In genomic region chr6:137138822-137139221, GRCm38 (mm10) we compare ENCODE assay signal across 15 mouse cellular contexts. TPM values are rescaled to one million over a fixed set of nuclear protein-coding genes. Genes with fewer than 3 reads are reported as not detected.
"Had no signal": no experiment of that assay in that cellular context is flagged by ENCODE, and none has a peak within 500 bp of the region (broad histone marks: within the 10 kb centered on the region; RNA-seq: fewer than 3 reads in every experiment).

No protein-coding gene starts in this region.

- H3K27me3 ChIP-seq: limb, embryonic 15.5 days; liver, embryonic 13.5 days; neural tube, embryonic 12.5 days had no signal

- H3K4me2 ChIP-seq: limb, embryonic 15.5 days; liver, embryonic 13.5 days; midbrain, embryonic 13.5 days; neural tube, embryonic 12.5 days had no signal

- H3K27ac ChIP-seq: limb, embryonic 15.5 days; liver, embryonic 13.5 days; midbrain, embryonic 13.5 days; neural tube, embryonic 12.5 days had no signal

- DNase-seq: kidney, postnatal 36 days; layer of hippocampus, adult 9-11 months; layer of hippocampus, postnatal 36 days; liver, embryonic 13.5 days; lung, adult 18-20 months; lung, postnatal 36 days; retina, postnatal 1 day; right cerebral cortex, postnatal 4 days; spleen, adult 18-20 months had no signal

- H3K9ac ChIP-seq: limb, embryonic 15.5 days; liver, embryonic 13.5 days; midbrain, embryonic 13.5 days; neural tube, embryonic 12.5 days had no signal

- ATAC-seq: intestine, embryonic 16.5 days; midbrain, embryonic 13.5 days had no signal

- H3K4me3 ChIP-seq: limb, embryonic 15.5 days; liver, embryonic 13.5 days; midbrain, embryonic 13.5 days; neural tube, embryonic 12.5 days had no signal

- H3K9me3 ChIP-seq: limb, embryonic 15.5 days; liver, embryonic 13.5 days; midbrain, embryonic 13.5 days; neural tube, embryonic 12.5 days had no signal

- H3K36me3 ChIP-seq: limb, embryonic 15.5 days; liver, embryonic 13.5 days; midbrain, embryonic 13.5 days; neural tube, embryonic 12.5 days had no signal

RNA-seq across cellular contexts. Expression of gene Rerg, which starts 31.5 kb away (rescaled TPM):
- total RNA-seq: megakaryocyte progenitor cell, adult 5-6 weeks; neutrophil, adult 5-6 weeks had no signal
